Mouse (Mus musculus) urinary bladder, postnatal 25 days (tissue): ENCODE results near the gene Piwil4.
A peak's percentile ranks its signal among the peaks of the same experiment; 100 is the strongest.

Source experiments
- DNase-seq: peaks from one replicate; pipeline ENCODE4 v3.0.0; 2022; ENCODE audit warnings: low spot score

The Piwil4 gene

GRCm38 (mm10) chr9:14740151-14740924 lies at the start of gene Piwil4:
Piwil4 (minus strand) TSS chr9:14740733.
- no peak for DNase-seq

GRCm38 (mm10) chr9:14787356-14787755 lies 46.8 kb upstream of the Piwil4 start:
- no peak for DNase-seq

- peak; percentile 85 for DNase-seq
Observed at GRCm38 (mm10) chr9:14784039-14785002, 43.8 kb upstream of the Piwil4 start, which contains the start of the genes Mre11a and Ankrd49. Mre11a (plus strand) TSS chr9:14784654. Ankrd49 (minus strand) TSS chr9:14784856.

- DNase-seq: peak; percentile 33
Observed at GRCm38 (mm10) chr9:14778341-14778740, 37.8 kb upstream of the Piwil4 start.

GRCm38 (mm10) chr9:14773813-14774212 lies 33.3 kb upstream of the Piwil4 start:
- DNase-seq: no peak

GRCm38 (mm10) chr9:14772074-14772473 lies 31.5 kb upstream of the Piwil4 start:
- no peak for DNase-seq

- DNase-seq: no peak
Observed at GRCm38 (mm10) chr9:14770803-14771471, 30.4 kb upstream of the Piwil4 start, which contains the start of gene 1700012B09Rik. 1700012B09Rik (minus strand) TSS chr9:14771030.

- DNase-seq: no peak
Observed at GRCm38 (mm10) chr9:14769811-14770210, 29.3 kb upstream of the Piwil4 start.

GRCm38 (mm10) chr9:14764765-14765164 lies 24.2 kb upstream of the Piwil4 start:
- DNase-seq: peak; percentile 47

- DNase-seq: no peak
Observed at GRCm38 (mm10) chr9:14759261-14759660, 18.7 kb upstream of the Piwil4 start.

GRCm38 (mm10) chr9:14758590-14758989 lies 18.1 kb upstream of the Piwil4 start:
- DNase-seq: no peak

- no peak for DNase-seq
Observed at GRCm38 (mm10) chr9:14754469-14754868, 13.9 kb upstream of the Piwil4 start.

- DNase-seq: no peak
Observed at GRCm38 (mm10) chr9:14753947-14754346, 13.4 kb upstream of the Piwil4 start.

- peak; percentile 52 for DNase-seq
Observed at GRCm38 (mm10) chr9:14752001-14752522, 11.5 kb upstream of the Piwil4 start, which contains the start of gene Fut4. Fut4 (minus strand) TSS chr9:14752393.

GRCm38 (mm10) chr9:14751503-14752000 lies 11.0 kb upstream of the Piwil4 start:
- peak; percentile 23 for DNase-seq

- DNase-seq: no peak
Observed at GRCm38 (mm10) chr9:14750901-14751502, 10.5 kb upstream of the Piwil4 start.

- DNase-seq: no peak
Observed at GRCm38 (mm10) chr9:14739498-14740150, 909 bp downstream of the Piwil4 start.

- no peak for DNase-seq
Observed at GRCm38 (mm10) chr9:14730941-14731541, 9.5 kb downstream of the Piwil4 start.

- DNase-seq: no peak
Observed at GRCm38 (mm10) chr9:14728365-14728764, 12.2 kb downstream of the Piwil4 start.

GRCm38 (mm10) chr9:14726629-14727028 lies 13.9 kb downstream of the Piwil4 start:
- no peak for DNase-seq
